Comparison of ENCODE assay signal across 8 mouse cellular contexts in the genomic region with DNA sequence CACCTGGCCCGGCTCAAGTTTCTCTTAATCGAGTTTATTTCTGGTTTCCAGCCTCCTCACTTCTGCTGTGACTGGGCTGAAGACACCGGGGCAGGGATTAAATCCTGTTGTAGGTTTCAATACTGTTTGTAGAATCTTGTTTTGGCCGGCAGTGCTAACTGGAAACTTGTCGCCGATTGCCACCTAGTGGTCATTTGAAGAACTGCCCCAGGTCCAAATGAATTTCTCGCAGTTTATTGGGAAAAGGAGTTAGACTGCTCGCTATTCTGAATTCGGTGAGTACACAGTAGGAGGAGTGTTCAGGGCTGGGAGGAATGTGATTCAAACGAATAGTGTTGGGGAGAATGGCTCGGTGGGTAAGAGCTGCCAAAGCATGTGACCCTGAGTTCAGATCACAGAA. TPM values are rescaled to one million over a fixed set of nuclear protein-coding genes. Genes with fewer than 3 reads are reported as not detected.
DNase-seq lines count a peak whose midpoint lies in the region; ATAC-seq and TF ChIP-seq lines count a peak whose summit lies in the region.

No protein-coding gene starts in this region.

- no peak for ATAC-seq in heart, embryonic 11.5 days (replicated peaks; ENCODE audit: insufficient number of reproducible peaks, low FRiP score, low TSS enrichment)
- ATAC-seq in limb, embryonic 11.5 days (ENCODE audit: insufficient number of reproducible peaks, low FRiP score, low TSS enrichment, low read depth) = no peak
- peak; percentile 42; the same call in 1 of the 2 replicates for ATAC-seq in midbrain, embryonic 15.5 days (replicated peaks)

- no peaks in the 10 kb centered on the region for H3K36me3 ChIP-seq in heart, embryonic 11.5 days (ENCODE audit: control insufficient read depth, insufficient read depth, low read length)
- H3K36me3 ChIP-seq in limb, embryonic 11.5 days (ENCODE audit: control insufficient read depth, insufficient read depth, low read length) = no peaks in the 10 kb centered on the region
- H3K36me3 ChIP-seq in midbrain, embryonic 15.5 days (replicated peaks) = no peaks in the 10 kb centered on the region

- intact Hi-C loops in gastrocnemius, adult 2 months (cut with DNase I) = loop anchor here (1.0 to 10.0 kb wide), 4 partner anchors 117 to 340 kb away; a partner anchor contains a TSS

- H3K4me1 ChIP-seq in heart, embryonic 11.5 days (ENCODE audit: control insufficient read depth, insufficient read depth, low read length) = no peaks in the 10 kb centered on the region
- H3K4me1 ChIP-seq in limb, embryonic 11.5 days (ENCODE audit: control insufficient read depth, insufficient read depth, low read length) = no peaks in the 10 kb centered on the region
- H3K4me1 ChIP-seq in midbrain, embryonic 15.5 days = 0 out of 2 replicates have a peak, but pooled peaks cover 2% of the 10 kb centered on the region

- no peak overlapping the region for H3K9ac ChIP-seq in heart, embryonic 11.5 days (ENCODE audit: low read depth, low read length)
- H3K9ac ChIP-seq in limb, embryonic 11.5 days (ENCODE audit: low read length) = 0 out of 2 replicates have a peak overlapping the region, but pooled peaks have one; percentile 27
- no peak overlapping the region for H3K9ac ChIP-seq in midbrain, embryonic 15.5 days

- H3K4me3 ChIP-seq in heart, embryonic 11.5 days (ENCODE audit: low read depth, low read length) = no peak overlapping the region
- H3K4me3 ChIP-seq in gastrocnemius, adult 2 months = no peak overlapping the region
- H3K4me3 ChIP-seq in limb, embryonic 11.5 days (ENCODE audit: low read depth, low read length) = no peak overlapping the region
- H3K4me3 ChIP-seq in midbrain, embryonic 15.5 days = no peak overlapping the region

- no peak for TF ChIP-seq CTCF in gastrocnemius, adult 2 months (IDR thresholded peaks at IDR 0.05)

- WGBS in heart, embryonic 11.5 days (ENCODE audit: insufficient replicate concordance) = 4% methylated on average over 11 of the region's 11 CpGs
- 3% methylated on average over 11 of the region's 11 CpGs for WGBS in limb, embryonic 11.5 days
- 3% methylated on average over 11 of the region's 11 CpGs for WGBS in midbrain, embryonic 15.5 days

- H3K27ac ChIP-seq in heart, embryonic 11.5 days (ENCODE audit: low read depth, low read length) = no peak overlapping the region
- H3K27ac ChIP-seq in gastrocnemius, adult 2 months = peak overlapping the region; percentile 73
- no peak overlapping the region for H3K27ac ChIP-seq in limb, embryonic 11.5 days (replicated peaks; ENCODE audit: low read depth, low read length)
- H3K27ac ChIP-seq in midbrain, embryonic 15.5 days = 0 out of 2 replicates have a peak overlapping the region, but pooled peaks have one; percentile 34

- peak; percentile 81 to 92 for DNase-seq in heart, adult 18-20 months
- DNase-seq in cerebellum, postnatal 36 days = peak; percentile 79 to 90
- peak; percentile 81 for DNase-seq in gastrocnemius, adult 2 months
- DNase-seq in kidney, adult 8-10 months = peak; percentile 70 to 88
- DNase-seq in limb, embryonic 11.5 days (ENCODE audit: low spot score) = peak; percentile 88
- DNase-seq in spleen, postnatal 10 days (ENCODE audit: low spot score in 2 of 2) = peak; percentile 82

- no peaks in the 10 kb centered on the region for H3K9me3 ChIP-seq in heart, embryonic 11.5 days (replicated peaks; ENCODE audit: control insufficient read depth, low read length)
- no peaks in the 10 kb centered on the region for H3K9me3 ChIP-seq in limb, embryonic 11.5 days (ENCODE audit: control insufficient read depth, low read length)
- H3K9me3 ChIP-seq in midbrain, embryonic 15.5 days = no peaks in the 10 kb centered on the region

- no peak overlapping the region for H3K4me2 ChIP-seq in heart, embryonic 11.5 days
- no peak overlapping the region for H3K4me2 ChIP-seq in limb, embryonic 11.5 days (ENCODE audit: low read depth, severe bottlenecking)
- no peak overlapping the region for H3K4me2 ChIP-seq in midbrain, embryonic 15.5 days

- H3K27me3 ChIP-seq in heart, embryonic 11.5 days (ENCODE audit: control insufficient read depth, insufficient read depth, low read length) = no peaks in the 10 kb centered on the region
- no peaks in the 10 kb centered on the region for H3K27me3 ChIP-seq in limb, embryonic 11.5 days (ENCODE audit: control insufficient read depth, insufficient read depth, low read length)
- H3K27me3 ChIP-seq in midbrain, embryonic 15.5 days (replicated peaks) = no peaks in the 10 kb centered on the region

RNA-seq across cellular contexts. Expression of a gene that starts 23.9 kb away (rescaled TPM):
- 10 to 100 TPM; 12.7 to 21.2 TPM for total RNA-seq in heart, adult 18-20 months (2021)
- 23.5 and 27.3 TPM in 2 replicates for polyA plus RNA-seq in heart, embryonic 11.5 days (2014; fragmentation: Nextera tagmentation; extraction: Ambion mirVana)
- 10 to 100 TPM; 13.8 to 35.2 TPM for total RNA-seq in gastrocnemius, adult 2 months (2021)
- 19.1 and 21.5 TPM in 2 replicates for polyA plus RNA-seq in limb, embryonic 11.5 days (2014; fragmentation: Nextera tagmentation; extraction: Ambion mirVana)
- polyA plus RNA-seq in midbrain, embryonic 15.5 days (2015; fragmentation: Nextera tagmentation; extraction: Ambion mirVana) = 10.3 and 10.9 TPM in 2 replicates

RNA-seq across cellular contexts. Expression of a gene that starts 35.0 kb away (rescaled TPM):
- total RNA-seq in heart, adult 18-20 months (2021) = not detected
- polyA plus RNA-seq in heart, embryonic 11.5 days (2014; fragmentation: Nextera tagmentation; extraction: Ambion mirVana) = not detected in 2 replicates
- total RNA-seq in gastrocnemius, adult 2 months (2021) = not detected
- polyA plus RNA-seq in limb, embryonic 11.5 days (2014; fragmentation: Nextera tagmentation; extraction: Ambion mirVana) = not detected in 2 replicates
- not detected in 2 replicates for polyA plus RNA-seq in midbrain, embryonic 15.5 days (2015; fragmentation: Nextera tagmentation; extraction: Ambion mirVana)

RNA-seq across cellular contexts. Expression of a gene that starts 35.1 kb away (rescaled TPM):
- total RNA-seq in heart, adult 18-20 months (2021) = 10 to 100 TPM; 12.5 to 13.3 TPM
- 10.0 and 12.0 TPM in 2 replicates for polyA plus RNA-seq in heart, embryonic 11.5 days (2014; fragmentation: Nextera tagmentation; extraction: Ambion mirVana)
- 10 to 100 TPM; 10.4 to 11.9 TPM for total RNA-seq in gastrocnemius, adult 2 months (2021)
- polyA plus RNA-seq in limb, embryonic 11.5 days (2014; fragmentation: Nextera tagmentation; extraction: Ambion mirVana) = 19.7 and 20.1 TPM in 2 replicates
- polyA plus RNA-seq in midbrain, embryonic 15.5 days (2015; fragmentation: Nextera tagmentation; extraction: Ambion mirVana) = 29.9 and 31.0 TPM in 2 replicates

RNA-seq across cellular contexts. Expression of a gene that starts 37.8 kb away (rescaled TPM):
- total RNA-seq in heart, adult 18-20 months (2021) = not detected
- 0.13 and 0.32 TPM in 2 replicates for polyA plus RNA-seq in heart, embryonic 11.5 days (2014; fragmentation: Nextera tagmentation; extraction: Ambion mirVana)
- total RNA-seq in gastrocnemius, adult 2 months (2021) = not detected
- 0.43 and 0.55 TPM in 2 replicates for polyA plus RNA-seq in limb, embryonic 11.5 days (2014; fragmentation: Nextera tagmentation; extraction: Ambion mirVana)
- polyA plus RNA-seq in midbrain, embryonic 15.5 days (2015; fragmentation: Nextera tagmentation; extraction: Ambion mirVana) = 1.5 and 1.7 TPM in 2 replicates

Comparison
In these comparisons a context has a peak if more than half of its experiments do, and no peak if none do; other contexts are left out.
1. H3K27ac ChIP-seq: peak in gastrocnemius, adult 2 months (single experiment) and midbrain, embryonic 15.5 days (single experiment); none in heart, embryonic 11.5 days (single experiment) and limb, embryonic 11.5 days (single experiment).
2. Peak in every context shown above with its lines, with median percentiles within 50 percentile points of each other: DNase-seq.